Mouse (Mus musculus) hindbrain, embryonic 11.5 days (tissue): ENCODE results near the gene Myrf. TPM values are rescaled to one million over a fixed set of nuclear protein-coding genes. Genes with fewer than 3 reads are reported as not detected.
"Not testable (repeated sequence)": the region's sequence is repeated elsewhere in the genome, so short reads cannot be mapped to it uniquely, and the experiment has no call there.

Experiments used
- ATAC-seq: fragments of 200-750 bp; cut with Nextera tagmentation; 2 replicates; pipeline ENCODE4 v1.8.0; 2017; ENCODE audit warnings: mild to moderate bottlenecking, moderate TSS enrichment, moderate library complexity; ENCODE audit not compliant: low FRiP score
- DNase-seq: peaks from one replicate; pipeline ENCODE4 v3.0.0-alpha.2; 2015; ENCODE audit warnings: low spot score
- H3K27ac ChIP-seq: fragments of 300-500 bp; sonication (generic); 2 replicates; pipeline ENCODE4 v1.5.1; 2014; ENCODE audit warnings: mild to moderate bottlenecking, low read depth, low read length
- H3K27me3 ChIP-seq: fragments of 300-500 bp; sonication (generic); 2 replicates; pipeline ENCODE4 v1.6.1; 2014; ENCODE audit warnings: mild to moderate bottlenecking, low read length, moderate library complexity, mixed read lengths; ENCODE audit not compliant: control insufficient read depth, insufficient read depth
- H3K36me3 ChIP-seq: fragments of 300-500 bp; sonication (generic); 2 replicates; pipeline ENCODE4 v1.6.1; 2014; ENCODE audit warnings: mild to moderate bottlenecking, low read length, moderate library complexity, mixed read lengths; ENCODE audit not compliant: control insufficient read depth, insufficient read depth
- H3K4me1 ChIP-seq: fragments of 300-500 bp; sonication (generic); replicated peaks from 2 replicates; pipeline ENCODE4 v1.6.1; 2014; ENCODE audit warnings: low read length, mixed read lengths; ENCODE audit not compliant: control insufficient read depth, insufficient read depth
- H3K4me2 ChIP-seq: fragments of 300-500 bp; sonication (generic); replicated peaks from 2 replicates; pipeline ENCODE4 v1.6.1; 2014; ENCODE audit warnings: mild to moderate bottlenecking, low read depth, low read length
- H3K4me3 ChIP-seq: fragments of 300-500 bp; sonication (generic); 2 replicates; pipeline ENCODE4 v1.5.1; 2014; ENCODE audit warnings: low read depth, low read length
- H3K9ac ChIP-seq: fragments of 300-500 bp; sonication (generic); 2 replicates; pipeline ENCODE4 v1.6.1; 2014; ENCODE audit warnings: low read depth, low read length
- H3K9me3 ChIP-seq: fragments of 300-500 bp; sonication (generic); 2 replicates; pipeline ENCODE4 v1.6.1; 2016; ENCODE audit warnings: low read length; ENCODE audit not compliant: control insufficient read depth
- WGBS: fragments of 180-500 bp; shearing (Covaris S2); extraction: QIAGEN DNeasy Blood & Tissue Kit; methylation state at CpG from one replicate; pipeline ENCODE4 v1.1.7; 2014; 5-methylcytosine and 5-hydroxymethylcytosine counted together
- polyA plus RNA-seq: library from polyadenylated mRNA; unstranded; fragments of >200 nt; fragmentation: Nextera tagmentation; extraction: Ambion mirVana; gene quantifications from 2 replicates; pipeline ENCODE4 v1.2.1, GENCODE M21; 2014

The Myrf gene
- polyA plus RNA-seq, 1 experiment from 2014 or later = 1.6 TPM

GRCm38 (mm10) chr19:10173116-10173718, 67.3 kb downstream of the Myrf start:
- H3K9ac ChIP-seq = no peak overlapping the region
- no peaks in the 10 kb centered on the region for H3K4me1 ChIP-seq
- no peaks in the 10 kb centered on the region for H3K36me3 ChIP-seq
- WGBS = 82% methylated on average over 5 of the region's 5 CpGs
- H3K9me3 ChIP-seq = no peaks in the 10 kb centered on the region
- H3K27ac ChIP-seq = no peak overlapping the region
- no peak for DNase-seq
- ATAC-seq = no peak
- H3K4me3 ChIP-seq = no peak overlapping the region
- no peak overlapping the region; the same call in 1 of the 2 replicates for H3K4me2 ChIP-seq
- H3K27me3 ChIP-seq = no peaks in the 10 kb centered on the region

DNA sequence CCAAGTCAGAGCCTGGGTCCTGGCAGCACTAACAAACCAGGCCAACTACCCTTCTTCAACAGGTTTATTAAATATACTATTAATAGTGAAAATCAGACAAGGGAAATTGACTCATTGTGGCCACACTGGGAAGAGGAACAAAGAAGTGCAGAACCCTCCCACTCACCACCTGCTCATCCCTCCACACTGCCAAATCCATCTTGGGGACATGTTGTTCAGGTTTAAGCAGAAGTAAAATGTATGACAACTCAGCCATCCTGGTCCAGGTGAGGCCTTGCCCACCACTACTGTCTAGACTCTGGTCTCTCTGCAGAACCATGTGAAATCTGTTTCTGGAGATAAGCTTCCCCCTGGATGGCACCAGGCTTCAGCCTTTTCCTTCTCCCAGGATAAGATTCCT, 68.7 kb downstream of the Myrf start:
- Histone ChIP-seq H3K4me1 (no peaks in the 10 kb centered on the region), H3K27me3 (no peaks in the 10 kb centered on the region), H3K36me3 (no peaks in the 10 kb centered on the region), H3K9me3 (no peaks in the 10 kb centered on the region), H3K4me2 (no peak overlapping the region), H3K4me3 (no peak overlapping the region), H3K27ac (no peak overlapping the region), H3K9ac (no peak overlapping the region)
- no peak for DNase-seq
- no peak for ATAC-seq

- DNase-seq (no peak), ATAC-seq (no peak)
- 91% methylated on average over 7 of the region's 7 CpGs for WGBS
- H3K4me2 ChIP-seq = no peak overlapping the region
- no peak overlapping the region for H3K27ac ChIP-seq
- H3K9ac ChIP-seq = no peak overlapping the region
- no peaks in the 10 kb centered on the region for H3K36me3 ChIP-seq
- no peaks in the 10 kb centered on the region for H3K9me3 ChIP-seq
- no peaks in the 10 kb centered on the region for H3K27me3 ChIP-seq
- H3K4me1 ChIP-seq = no peaks in the 10 kb centered on the region
- no peak overlapping the region for H3K4me3 ChIP-seq
Measured at GRCm38 (mm10) chr19:10171359-10171758, 69.2 kb downstream of the Myrf start.

- Histone ChIP-seq H3K4me1 (no peaks in the 10 kb centered on the region), H3K9me3 (no peaks in the 10 kb centered on the region), H3K4me2 (no peak overlapping the region), H3K9ac (no peak overlapping the region), H3K4me3 (no peak overlapping the region), H3K27ac (no peak overlapping the region), H3K27me3 (no peaks in the 10 kb centered on the region), H3K36me3 (no peaks in the 10 kb centered on the region)
- no peak for DNase-seq
- 28% methylated on average over 1 of the region's 1 CpGs for WGBS
- ATAC-seq = no peak
Measured at GRCm38 (mm10) chr19:10170466-10170865, 70.1 kb downstream of the Myrf start.

- 90% methylated on average over 3 of the region's 3 CpGs for WGBS
- not testable (repeated sequence) for H3K9ac ChIP-seq, H3K27me3 ChIP-seq, H3K9me3 ChIP-seq, H3K4me2 ChIP-seq, H3K4me1 ChIP-seq, DNase-seq, H3K36me3 ChIP-seq, H3K4me3 ChIP-seq, ATAC-seq, H3K27ac ChIP-seq
Measured at GRCm38 (mm10) chr19:10169692-10170330, 70.7 kb downstream of the Myrf start.

DNA sequence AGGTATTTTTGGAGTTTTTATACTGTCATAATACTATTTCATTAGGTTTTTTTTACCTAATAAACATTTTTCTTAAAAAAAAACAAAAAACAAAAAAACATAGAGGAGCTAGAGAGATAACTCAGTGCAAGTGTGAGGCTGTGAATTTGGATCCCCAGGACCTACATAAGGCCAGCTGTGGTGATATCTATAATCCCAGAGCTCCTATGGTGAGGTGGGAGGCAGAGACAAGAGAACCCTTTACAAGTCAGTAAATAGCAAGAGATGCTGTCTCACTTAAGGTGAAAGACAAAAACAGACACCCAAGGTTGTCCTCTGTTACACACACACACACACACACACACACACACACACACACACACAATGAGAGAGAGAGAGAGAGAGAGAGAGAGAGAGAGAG, 71.4 kb downstream of the Myrf start:
- no peak overlapping the region for H3K4me3 ChIP-seq
- H3K27ac ChIP-seq = no peak overlapping the region
- no peak overlapping the region for H3K4me2 ChIP-seq
- H3K9ac ChIP-seq = no peak overlapping the region
- no peaks in the 10 kb centered on the region for H3K36me3 ChIP-seq
- DNase-seq = no peak
- no peaks in the 10 kb centered on the region for H3K4me1 ChIP-seq
- ATAC-seq = no peak
- no peaks in the 10 kb centered on the region for H3K9me3 ChIP-seq
- no peaks in the 10 kb centered on the region for H3K27me3 ChIP-seq

DNA sequence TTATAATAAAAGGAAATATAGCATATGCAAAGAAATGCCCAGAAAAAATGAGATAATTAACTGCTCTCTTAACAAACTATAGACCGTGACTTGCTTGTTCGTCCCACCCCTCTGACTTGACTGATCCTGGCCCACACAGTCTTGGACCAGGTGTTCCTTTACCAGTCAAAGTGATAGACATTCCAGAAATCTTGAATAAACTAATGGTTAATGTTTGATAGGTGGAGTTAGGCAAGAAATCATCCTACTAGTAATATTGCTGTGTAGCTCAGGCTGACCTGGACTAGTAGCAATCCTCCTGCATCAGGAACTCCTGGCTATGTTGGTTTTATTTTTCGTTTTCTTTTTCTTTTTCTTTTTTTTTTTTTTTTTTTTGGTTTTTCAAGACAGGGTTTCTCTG, 72.1 kb downstream of the Myrf start:
- Histone ChIP-seq H3K4me3 (no peak overlapping the region), H3K27ac (no peak overlapping the region), H3K4me2 (no peak overlapping the region), H3K36me3 (no peaks in the 10 kb centered on the region), H3K9ac (no peak overlapping the region), H3K9me3 (no peaks in the 10 kb centered on the region), H3K4me1 (no peaks in the 10 kb centered on the region), H3K27me3 (no peaks in the 10 kb centered on the region)
- WGBS = 87% methylated on average over 3 of the region's 3 CpGs
- ATAC-seq (no peak), DNase-seq (no peak)

- H3K4me1 ChIP-seq = no peaks in the 10 kb centered on the region
- no peaks in the 10 kb centered on the region for H3K9me3 ChIP-seq
- H3K4me2 ChIP-seq = no peak overlapping the region
- no peaks in the 10 kb centered on the region for H3K36me3 ChIP-seq
- DNase-seq = no peak
- no peak overlapping the region for H3K27ac ChIP-seq
- no peak overlapping the region for H3K9ac ChIP-seq
- H3K4me3 ChIP-seq = no peak overlapping the region
- WGBS = 91% methylated on average over 1 of the region's 1 CpGs
- no peak for ATAC-seq
- no peaks in the 10 kb centered on the region for H3K27me3 ChIP-seq
Measured at GRCm38 (mm10) chr19:10167951-10168350, 72.6 kb downstream of the Myrf start.

DNA sequence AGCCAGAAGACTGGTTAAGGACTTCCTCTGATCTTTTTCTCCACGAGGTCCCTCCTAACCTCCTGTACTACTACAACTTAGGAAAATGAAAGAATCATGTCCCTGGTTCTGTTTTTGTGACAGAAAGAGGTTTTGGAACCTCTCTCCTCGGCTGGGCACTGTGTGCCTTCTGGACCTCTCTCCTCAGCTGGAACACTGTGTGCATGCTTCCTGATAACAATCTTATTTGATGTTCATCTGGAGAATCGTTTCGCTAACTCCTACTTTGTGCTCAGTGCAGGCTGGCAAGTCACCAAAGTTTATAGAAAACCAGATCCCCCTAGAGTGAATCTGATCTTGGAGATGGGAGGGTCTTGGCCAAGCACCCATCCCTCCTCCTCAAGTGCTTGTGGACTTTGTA, 73.4 kb downstream of the Myrf start:
- Histone ChIP-seq H3K4me2 (no peak overlapping the region), H3K27ac (no peak overlapping the region), H3K36me3 (no peaks in the 10 kb centered on the region), H3K27me3 (no peaks in the 10 kb centered on the region), H3K4me3 (no peak overlapping the region), H3K9me3 (no peaks in the 10 kb centered on the region), H3K9ac (no peak overlapping the region), H3K4me1 (no peaks in the 10 kb centered on the region)
- DNase-seq (no peak), ATAC-seq (no peak)
- 82% methylated on average over 4 of the region's 4 CpGs for WGBS
